Mouse (Mus musculus) embryonic facial prominence, embryonic 15.5 days (tissue): ENCODE measurements at regions not wholly inside any gene's neighbourhood (a gene's known extent, or its start where the extent isn't known, plus 50 kb on each side); places are given as distances from the start of the nearest gene placed in this dataset.
"Not testable (repeated sequence)": the region's sequence is repeated elsewhere in the genome, so short reads cannot be mapped to it uniquely, and the experiment has no call there.

Source experiments
- ATAC-seq: fragments of 200-750 bp; cut with Nextera tagmentation; 2 replicates; pipeline ENCODE4 v1.8.0; 2017; ENCODE audit warnings: low read depth, moderate TSS enrichment; ENCODE audit not compliant: insufficient number of reproducible peaks, low FRiP score, low TSS enrichment
- H3K27ac ChIP-seq: fragments of 300-500 bp; sonication (generic); replicated peaks from 2 replicates; pipeline ENCODE4 v1.5.1; 2015; ENCODE audit warnings: mild to moderate bottlenecking, inconsistent platforms
- H3K27me3 ChIP-seq: fragments of 300-500 bp; sonication (generic); 2 replicates; pipeline ENCODE4 v1.6.1; 2015; ENCODE audit warnings: inconsistent platforms
- H3K36me3 ChIP-seq: fragments of 300-500 bp; sonication (generic); 2 replicates; pipeline ENCODE4 v1.6.1; 2015; ENCODE audit warnings: mild to moderate bottlenecking, inconsistent platforms
- H3K4me1 ChIP-seq: fragments of 300-500 bp; sonication (generic); 2 replicates; pipeline ENCODE4 v1.6.1; 2015; ENCODE audit warnings: inconsistent platforms
- H3K4me2 ChIP-seq: fragments of 300-500 bp; sonication (generic); replicated peaks from 2 replicates; pipeline ENCODE4 v1.6.1; 2015; ENCODE audit warnings: mild to moderate bottlenecking, inconsistent platforms
- H3K4me3 ChIP-seq: fragments of 300-500 bp; sonication (generic); replicated peaks from 2 replicates; pipeline ENCODE4 v1.5.1; 2015; ENCODE audit warnings: mild to moderate bottlenecking, inconsistent platforms
- H3K9ac ChIP-seq: fragments of 300-500 bp; sonication (generic); 2 replicates; pipeline ENCODE4 v1.6.1; 2015; ENCODE audit warnings: inconsistent platforms
- H3K9me3 ChIP-seq: fragments of 300-500 bp; sonication (generic); replicated peaks from 2 replicates; pipeline ENCODE4 v1.6.1; 2016; ENCODE audit warnings: inconsistent platforms
- WGBS: fragments of 180-500 bp; shearing (Covaris S2); methylation state at CpG from one replicate; pipeline ENCODE4 v1.1.7; 2015; 5-methylcytosine and 5-hydroxymethylcytosine counted together

- no peaks in the 10 kb centered on the region for H3K27me3 ChIP-seq
- H3K4me2 ChIP-seq = no peak overlapping the region
- H3K9ac ChIP-seq = no peak overlapping the region
- no peaks in the 10 kb centered on the region for H3K9me3 ChIP-seq
- 78% methylated on average over 2 of the region's 2 CpGs for WGBS
- H3K36me3 ChIP-seq = no peaks in the 10 kb centered on the region
- ATAC-seq = no peak
- no peak overlapping the region for H3K27ac ChIP-seq
- H3K4me1 ChIP-seq = no peaks in the 10 kb centered on the region
- H3K4me3 ChIP-seq = no peak overlapping the region
These were observed 739.4 kb downstream of the Tbl1xr1 start for GRCm38 (mm10) chr3:22815842-22816241.

- no peaks in the 10 kb centered on the region for H3K9me3 ChIP-seq
- H3K27me3 ChIP-seq = no peaks in the 10 kb centered on the region
- ATAC-seq = no peak
- no peak overlapping the region for H3K4me2 ChIP-seq
- H3K4me3 ChIP-seq = no peak overlapping the region
- WGBS = 72% methylated on average over 4 of the region's 4 CpGs
- H3K36me3 ChIP-seq = no peaks in the 10 kb centered on the region
- no peak overlapping the region for H3K9ac ChIP-seq
- no peak overlapping the region for H3K27ac ChIP-seq
- no peaks in the 10 kb centered on the region for H3K4me1 ChIP-seq
These were observed 750.0 kb downstream of the Tbl1xr1 start for GRCm38 (mm10) chr3:22826485-22826884.

DNA sequence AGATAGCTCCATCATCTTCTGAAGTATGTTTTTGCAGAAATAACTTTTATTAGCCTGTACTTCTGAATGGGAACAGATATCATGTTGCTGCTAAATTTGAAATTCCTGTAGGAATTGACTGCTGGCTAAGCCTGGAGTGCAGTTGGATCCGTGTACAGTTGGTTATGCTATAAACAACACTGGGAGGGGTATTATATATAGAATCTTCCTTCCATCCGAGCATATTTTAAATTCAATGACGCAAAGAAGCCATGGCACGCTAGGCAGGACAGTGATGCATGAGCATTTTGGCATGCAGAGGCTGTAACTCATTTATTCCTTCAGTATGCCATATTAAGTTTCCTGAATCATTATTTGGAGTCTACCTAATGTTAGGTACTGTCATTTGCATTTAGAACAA is 762.5 kb downstream of the Tbl1xr1 start:
- H3K9ac ChIP-seq = no peak overlapping the region

GRCm38 (mm10) chr3:22850474-22850873 is 774.0 kb downstream of the Tbl1xr1 start:
- ATAC-seq = no peak
- no peaks in the 10 kb centered on the region for H3K36me3 ChIP-seq

More for the DNA sequence above, 762.5 kb downstream of the Tbl1xr1 start:
- Histone ChIP-seq H3K4me3 (no peak overlapping the region), H3K4me1 (no peaks in the 10 kb centered on the region), H3K4me2 (no peak overlapping the region), H3K9me3 (no peaks in the 10 kb centered on the region), H3K27me3 (no peaks in the 10 kb centered on the region), H3K36me3 (no peaks in the 10 kb centered on the region), H3K27ac (no peak overlapping the region)
- no peak for ATAC-seq
- 52% methylated on average over 4 of the region's 4 CpGs for WGBS

DNA sequence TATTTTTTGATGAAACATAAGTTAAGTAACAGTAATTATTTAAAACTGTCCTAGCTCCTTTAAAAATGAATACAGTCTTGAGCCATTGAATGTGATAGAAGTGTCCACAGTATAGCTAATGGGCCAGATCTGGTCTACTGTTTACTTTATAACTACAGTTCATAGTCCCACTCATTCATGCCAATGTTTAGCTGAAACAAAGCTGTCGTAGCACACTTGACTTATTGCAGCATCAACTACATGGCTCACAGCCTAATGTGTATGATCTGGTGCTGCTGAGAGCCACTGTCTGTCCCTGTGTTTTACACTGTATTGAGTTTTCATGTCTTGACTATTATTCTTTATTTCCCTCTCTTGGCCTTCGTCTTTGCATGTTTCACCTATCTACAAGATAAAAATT is 787.1 kb downstream of the Tbl1xr1 start:
- Histone ChIP-seq H3K4me2 (no peak overlapping the region), H3K9ac (no peak overlapping the region), H3K4me3 (no peak overlapping the region), H3K27ac (no peak overlapping the region), H3K36me3 (no peaks in the 10 kb centered on the region), H3K4me1 (no peaks in the 10 kb centered on the region), H3K9me3 (no peaks in the 10 kb centered on the region), H3K27me3 (no peaks in the 10 kb centered on the region)
- WGBS = 96% methylated on average over 2 of the region's 2 CpGs
- no peak for ATAC-seq

More at GRCm38 (mm10) chr3:22850474-22850873, 774.0 kb downstream of the Tbl1xr1 start:
- Histone ChIP-seq H3K27me3 (no peaks in the 10 kb centered on the region), H3K4me2 (no peak overlapping the region), H3K4me3 (no peak overlapping the region), H3K9ac (no peak overlapping the region), H3K27ac (no peak overlapping the region), H3K4me1 (no peaks in the 10 kb centered on the region), H3K9me3 (no peaks in the 10 kb centered on the region)

GRCm38 (mm10) chr3:22877883-22878282 is 801.4 kb downstream of the Tbl1xr1 start:
- Histone ChIP-seq H3K9ac (no peak overlapping the region), H3K27ac (no peak overlapping the region), H3K4me3 (no peak overlapping the region), H3K27me3 (no peaks in the 10 kb centered on the region), H3K36me3 (no peaks in the 10 kb centered on the region), H3K4me1 (no peaks in the 10 kb centered on the region), H3K9me3 (no peaks in the 10 kb centered on the region), H3K4me2 (no peak overlapping the region)
- no peak for ATAC-seq
- 89% methylated on average over 3 of the region's 3 CpGs for WGBS

GRCm38 (mm10) chr3:22892735-22893134 is 816.3 kb downstream of the Tbl1xr1 start:
- no peak overlapping the region for H3K4me3 ChIP-seq
- H3K27me3 ChIP-seq = no peaks in the 10 kb centered on the region
- no peaks in the 10 kb centered on the region for H3K9me3 ChIP-seq
- no peak overlapping the region for H3K9ac ChIP-seq
- WGBS = 32% methylated on average over 1 of the region's 1 CpGs
- H3K4me1 ChIP-seq = no peaks in the 10 kb centered on the region
- H3K4me2 ChIP-seq = no peak overlapping the region
- H3K27ac ChIP-seq = no peak overlapping the region
- no peaks in the 10 kb centered on the region for H3K36me3 ChIP-seq
- ATAC-seq = no peak

GRCm38 (mm10) chr3:22897651-22898050 is 821.2 kb downstream of the Tbl1xr1 start:
- Histone ChIP-seq H3K27ac (no peak overlapping the region), H3K9ac (no peak overlapping the region), H3K4me1 (no peaks in the 10 kb centered on the region), H3K27me3 (no peaks in the 10 kb centered on the region), H3K4me3 (no peak overlapping the region), H3K36me3 (no peaks in the 10 kb centered on the region), H3K9me3 (no peaks in the 10 kb centered on the region), H3K4me2 (no peak overlapping the region)
- ATAC-seq = no peak
- WGBS = 53% methylated on average over 2 of the region's 2 CpGs

- no peaks in the 10 kb centered on the region for H3K4me1 ChIP-seq
- no peak overlapping the region for H3K4me2 ChIP-seq
- H3K4me3 ChIP-seq = no peak overlapping the region
- no peak overlapping the region for H3K27ac ChIP-seq
- no peaks in the 10 kb centered on the region for H3K9me3 ChIP-seq
- H3K36me3 ChIP-seq = no peaks in the 10 kb centered on the region
- WGBS = 92% methylated on average over 10 of the region's 10 CpGs
- H3K27me3 ChIP-seq = no peaks in the 10 kb centered on the region
- H3K9ac ChIP-seq = no peak overlapping the region
- ATAC-seq = no peak
These were observed 824.5 kb downstream of the Tbl1xr1 start for GRCm38 (mm10) chr3:22900966-22901365.

GRCm38 (mm10) chr3:22928970-22929369 is 852.5 kb downstream of the Tbl1xr1 start:
- no peaks in the 10 kb centered on the region for H3K27me3 ChIP-seq
- H3K27ac ChIP-seq = no peak overlapping the region
- WGBS = 77% methylated on average over 3 of the region's 3 CpGs
- no peak for ATAC-seq
- no peak overlapping the region for H3K4me3 ChIP-seq
- no peaks in the 10 kb centered on the region for H3K9me3 ChIP-seq
- H3K36me3 ChIP-seq = no peaks in the 10 kb centered on the region
- no peaks in the 10 kb centered on the region for H3K4me1 ChIP-seq
- H3K4me2 ChIP-seq = no peak overlapping the region
- no peak overlapping the region for H3K9ac ChIP-seq

DNA sequence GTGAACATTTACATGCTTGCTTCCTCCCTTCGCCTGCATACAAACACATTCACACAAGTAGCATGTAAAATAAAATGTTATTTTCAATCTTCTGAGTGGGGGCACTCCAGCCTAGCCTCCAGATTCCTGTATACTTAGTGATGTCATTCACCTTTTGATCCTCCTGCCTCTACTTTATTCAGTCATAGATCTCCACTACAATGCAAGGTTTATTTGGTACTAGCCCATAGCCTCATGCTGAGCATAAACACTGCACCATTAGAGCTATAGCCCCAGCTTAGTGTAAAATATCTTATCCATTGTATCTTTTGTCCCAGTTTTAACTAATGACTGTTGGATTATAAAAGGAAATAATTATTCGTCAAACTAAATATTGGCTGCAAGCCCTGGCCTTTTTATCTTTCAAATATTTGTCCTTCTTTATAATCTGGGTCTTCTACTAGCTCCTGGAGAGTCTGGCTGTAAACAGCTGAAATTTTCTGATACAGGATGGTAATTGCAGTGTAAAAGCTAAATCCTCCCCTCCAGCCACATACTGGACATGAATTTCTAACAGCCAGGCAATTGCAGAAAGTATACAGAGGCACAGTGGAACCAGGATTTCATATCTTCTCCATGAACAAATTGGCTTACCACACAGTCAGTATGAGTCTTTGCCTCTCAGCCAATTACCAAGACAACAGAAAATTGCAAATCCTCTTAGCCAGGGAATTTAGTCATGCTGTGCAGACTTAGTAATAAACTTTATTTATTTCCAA is 853.5 kb downstream of the Tbl1xr1 start:
- H3K36me3 ChIP-seq = no peaks in the 10 kb centered on the region
- H3K27ac ChIP-seq = no peak overlapping the region
- no peak overlapping the region for H3K4me3 ChIP-seq
- no peaks in the 10 kb centered on the region for H3K4me1 ChIP-seq
- no peak overlapping the region for H3K4me2 ChIP-seq
- no peak overlapping the region for H3K9ac ChIP-seq
- ATAC-seq = no peak
- no peaks in the 10 kb centered on the region for H3K9me3 ChIP-seq
- H3K27me3 ChIP-seq = no peaks in the 10 kb centered on the region
- 81% methylated on average over 2 of the region's 2 CpGs for WGBS

DNA sequence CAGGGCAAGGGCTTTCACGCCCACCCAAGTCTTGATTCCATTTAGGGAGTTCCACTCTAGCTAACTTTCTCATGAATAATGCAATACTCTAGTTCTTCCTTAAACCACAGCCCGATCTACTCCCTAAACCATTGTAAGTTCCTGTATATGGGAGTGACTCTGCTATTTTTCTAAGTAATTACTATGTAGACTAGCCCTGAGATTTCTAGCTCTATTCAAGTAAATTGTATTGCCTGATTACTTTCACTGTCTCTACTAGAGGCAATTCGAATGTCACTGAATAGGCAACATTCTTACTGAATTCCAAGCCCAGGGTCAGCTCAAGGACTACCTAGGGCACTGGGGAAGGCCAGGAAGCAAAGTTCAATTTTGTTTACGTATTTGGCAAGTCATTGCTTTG is 869.2 kb downstream of the Tbl1xr1 start:
- H3K4me3 ChIP-seq, H3K36me3 ChIP-seq, H3K9me3 ChIP-seq, H3K4me1 ChIP-seq, H3K4me2 ChIP-seq, H3K27ac ChIP-seq, H3K27me3 ChIP-seq, H3K9ac ChIP-seq, ATAC-seq: not testable (repeated sequence)
- WGBS = 74% methylated on average over 4 of the region's 4 CpGs
